Mouse (Mus musculus) c-Kit-positive CD71-positive TER-119-positive erythroid progenitor cells, embryonic 14.5 days (primary cell): Measurements from ENCODE around the gene Ldah.

Source experiments
- DNase-seq: peaks from one replicate; pipeline ENCODE4 v3.0.0-alpha.2; 2013; ENCODE audit warnings: low spot score

The Ldah gene

GRCm38 (mm10) chr12:8313270-8313771 is 105.4 kb downstream of the Ldah start, which contains the start of gene Hs1bp3:
Hs1bp3 (plus strand) TSS chr12:8313432.
- DNase-seq, result peak; percentile 74

DNA sequence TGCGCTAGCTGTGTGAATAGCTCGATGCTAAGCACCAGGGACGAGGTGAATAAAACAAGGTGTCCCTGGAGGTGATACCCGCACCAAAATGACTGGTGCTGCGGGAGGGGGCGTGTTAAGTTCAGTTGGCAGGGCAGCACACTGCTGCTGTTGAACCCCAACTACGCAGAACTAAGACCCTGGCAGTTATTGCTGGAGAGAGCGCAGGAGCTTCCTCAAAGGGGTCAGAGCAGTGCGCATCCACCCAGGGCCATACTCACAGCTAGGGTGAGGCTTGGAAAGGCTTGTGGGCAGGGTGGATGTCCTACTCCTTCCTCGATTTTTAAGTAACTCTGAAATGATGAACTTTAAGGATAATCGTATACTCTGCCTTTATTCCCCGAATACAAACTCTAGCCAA is 105.9 kb downstream of the Ldah start:
- DNase-seq, result no peak

GRCm38 (mm10) chr12:8316541-8316940 is 108.6 kb downstream of the Ldah start:
- no peak for DNase-seq

DNA sequence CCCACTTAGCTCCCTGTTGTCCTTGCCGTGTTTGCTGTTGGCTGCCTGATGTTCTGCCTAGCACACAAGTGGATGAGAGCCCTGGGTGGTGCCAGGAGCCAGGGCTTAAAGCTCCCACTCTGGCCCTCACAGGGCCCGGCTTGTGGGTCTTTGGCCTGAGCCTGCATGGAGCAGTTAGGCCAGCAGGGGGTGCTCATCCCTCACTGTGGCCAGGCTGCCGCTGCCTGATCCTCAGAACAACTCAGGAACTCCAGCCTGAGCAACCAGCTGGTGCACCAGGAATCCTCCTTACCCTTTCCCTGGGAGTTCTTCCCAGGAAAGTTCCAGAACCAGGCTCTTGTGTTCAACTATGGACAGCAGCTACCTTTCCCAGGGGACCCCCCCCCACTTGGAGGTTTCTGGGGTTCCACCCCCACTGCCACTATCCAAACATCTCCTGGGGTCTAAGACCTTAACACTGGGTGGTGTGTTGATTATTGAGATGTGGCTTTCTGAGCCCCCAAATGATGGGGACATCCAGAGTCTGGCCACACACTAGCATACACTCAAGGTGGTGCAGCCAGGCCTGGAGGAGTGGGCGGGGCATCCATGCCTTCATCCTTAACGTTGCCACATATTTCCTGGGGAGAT is 112.3 kb downstream of the Ldah start:
- DNase-seq, result peak; percentile 24

DNA sequence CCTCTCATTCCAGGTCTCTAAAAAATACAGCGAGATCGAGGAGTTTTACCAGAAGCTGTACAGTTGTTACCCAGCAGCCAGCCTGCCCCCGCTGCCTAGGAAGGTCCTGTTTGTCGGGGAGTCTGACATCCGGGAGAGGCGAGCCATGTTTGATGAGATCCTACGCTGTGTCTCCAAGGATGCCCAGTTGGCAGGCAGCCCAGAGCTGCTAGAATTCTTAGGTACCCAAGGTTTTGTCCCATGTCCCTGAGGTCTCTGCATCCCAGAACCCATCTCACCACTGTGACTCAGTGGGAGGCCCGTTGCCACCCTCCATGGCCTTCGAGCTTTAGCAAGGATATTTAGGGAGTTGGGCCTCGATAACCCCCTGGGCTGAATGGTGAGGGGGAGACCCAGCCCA is 113.6 kb downstream of the Ldah start:
- DNase-seq, result no peak

DNA sequence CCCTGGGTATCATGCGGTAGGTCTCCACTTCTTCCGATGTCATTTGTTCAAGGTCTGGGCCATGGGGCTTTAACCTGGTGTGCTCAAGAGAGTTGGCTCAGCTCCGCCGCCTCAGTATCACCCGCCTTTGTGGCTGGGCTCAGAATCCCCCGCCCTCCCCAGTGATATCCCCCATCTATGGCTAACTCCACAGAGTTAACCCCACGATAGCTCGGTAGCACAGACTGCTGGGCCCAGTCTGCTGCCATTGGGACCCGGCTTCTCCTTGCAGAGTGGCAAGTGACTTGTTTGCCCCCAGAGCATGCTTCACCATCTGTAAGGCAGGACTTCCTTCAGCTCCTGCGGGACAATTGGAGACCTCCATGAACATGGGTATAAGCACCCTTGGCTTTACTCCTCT is 116.2 kb downstream of the Ldah start:
- DNase-seq, result no peak

GRCm38 (mm10) chr12:8325245-8325942 is 117.5 kb downstream of the Ldah start:
- DNase-seq, result no peak

DNA sequence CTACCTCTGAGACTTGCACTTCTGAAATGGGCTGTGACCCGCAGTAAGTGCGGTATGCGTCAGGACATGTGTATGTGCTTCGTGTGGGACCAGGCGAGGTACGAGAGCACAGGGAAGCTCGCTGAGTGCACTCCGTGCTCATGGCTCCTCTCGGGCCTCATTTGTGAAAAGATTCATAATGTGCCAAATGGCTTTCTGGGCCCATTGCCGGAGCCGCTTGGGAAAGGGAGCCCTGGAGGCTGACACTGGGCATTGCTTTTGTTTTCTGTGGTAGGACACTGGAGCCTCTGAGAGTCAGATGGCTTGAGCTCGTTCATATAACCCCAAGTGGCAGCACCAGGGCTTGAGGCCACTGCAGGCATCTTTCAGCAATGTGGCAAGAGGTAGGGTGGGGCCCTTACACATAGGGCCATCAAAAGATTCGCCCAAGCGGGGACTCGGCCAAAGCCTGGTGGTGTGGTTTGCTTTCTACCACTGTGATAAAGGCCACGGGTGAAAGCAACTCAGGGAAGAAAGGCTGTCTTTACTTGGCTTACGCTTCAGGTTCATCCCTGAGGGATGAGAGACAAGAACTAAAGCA is 118.1 kb downstream of the Ldah start:
- DNase-seq, result no peak

DNA sequence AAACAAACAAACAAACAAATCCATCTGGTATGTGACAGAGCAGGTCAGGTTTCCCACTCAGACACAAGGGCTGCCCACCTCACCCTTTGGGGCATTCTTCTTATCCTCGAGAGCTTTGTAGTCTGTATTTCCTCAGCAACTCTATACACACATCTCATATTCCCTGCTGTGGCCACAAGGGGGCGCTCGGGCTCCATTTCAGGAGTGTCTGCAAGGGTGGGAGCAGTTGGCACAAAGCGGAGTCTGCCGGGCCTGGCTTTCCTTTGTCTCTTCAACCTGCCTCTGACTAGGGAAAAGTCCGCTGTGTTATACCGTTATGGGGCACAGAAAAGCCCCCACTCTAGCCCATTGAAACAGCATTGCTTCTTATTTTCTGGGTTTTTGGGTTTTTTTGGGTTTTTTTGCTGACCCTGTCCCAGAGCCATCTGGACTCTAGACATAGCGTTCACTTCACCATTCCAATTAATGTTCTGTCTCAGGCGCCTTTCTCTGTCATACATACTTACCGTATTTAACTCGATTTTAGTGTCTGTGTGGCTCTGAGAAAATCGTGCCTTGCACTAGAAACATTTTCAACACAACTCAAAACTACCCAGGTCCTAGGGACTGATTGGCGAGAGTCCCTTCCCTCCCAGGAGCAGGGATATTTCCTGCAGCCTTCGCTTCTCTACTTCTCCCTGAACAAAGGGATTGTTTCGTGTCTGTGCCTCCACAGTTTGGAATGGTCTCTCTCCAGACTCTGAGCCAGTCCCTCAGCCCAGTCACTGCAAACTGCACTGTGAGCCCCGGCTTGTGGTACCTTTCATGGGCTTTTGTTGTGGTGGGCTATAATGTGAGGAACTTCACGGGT is 119.1 kb downstream of the Ldah start:
- DNase-seq, result peak; percentile 71

GRCm38 (mm10) chr12:8327675-8328053 is 119.8 kb downstream of the Ldah start:
- DNase-seq, result no peak

DNA sequence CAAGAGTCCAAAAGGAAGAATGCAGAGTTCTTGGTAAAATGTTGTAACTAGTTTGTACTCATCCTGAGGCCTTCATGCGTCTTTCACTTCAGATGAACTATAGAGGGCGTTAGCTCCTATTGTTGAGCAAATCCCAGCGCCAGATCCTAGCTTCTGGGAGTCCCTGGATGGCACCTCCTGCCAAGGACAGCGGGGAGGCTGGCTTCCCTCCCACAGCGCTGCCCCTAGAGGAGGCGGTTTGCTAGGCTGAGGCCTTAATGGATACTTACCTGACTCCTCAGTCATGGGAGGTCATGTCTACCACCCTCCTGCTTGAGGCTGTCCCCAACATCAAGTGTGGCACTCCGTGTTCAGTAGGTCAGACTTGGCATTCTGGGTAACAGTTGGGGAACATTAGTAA is 121.3 kb downstream of the Ldah start:
- no peak for DNase-seq

DNA sequence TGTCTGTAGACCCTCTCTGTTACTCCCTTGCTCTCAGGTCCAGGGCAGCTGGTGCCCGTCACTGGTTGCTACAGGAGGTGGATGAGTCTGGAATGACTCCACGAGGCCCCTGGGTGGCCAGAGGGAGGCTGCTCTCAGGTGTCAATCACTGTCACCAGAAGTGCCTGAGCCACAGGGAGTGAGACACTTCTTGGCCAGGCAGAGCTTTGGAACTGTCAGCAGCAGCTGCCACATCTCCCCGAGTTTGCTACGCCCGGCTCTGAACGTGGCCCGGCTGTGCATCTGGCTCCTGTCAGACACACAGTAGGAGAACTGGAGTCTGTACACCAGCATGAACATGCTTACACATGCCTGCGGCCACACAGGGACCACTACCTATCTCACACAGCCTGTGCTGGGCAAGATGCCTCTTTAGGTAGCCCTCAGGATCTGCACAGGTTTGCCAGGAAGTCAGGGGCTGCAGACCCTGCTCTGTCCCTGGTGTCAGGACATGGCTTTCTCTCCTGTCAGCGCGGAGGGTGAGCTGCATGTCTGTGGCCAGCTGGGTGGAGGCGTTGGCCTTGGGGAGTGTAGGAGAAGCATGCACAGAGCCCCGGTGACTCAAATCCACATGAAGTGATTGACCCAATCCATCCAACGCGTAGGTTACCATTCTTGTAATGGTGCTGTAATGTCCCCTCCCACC is 123.7 kb downstream of the Ldah start:
- no peak for DNase-seq

DNA sequence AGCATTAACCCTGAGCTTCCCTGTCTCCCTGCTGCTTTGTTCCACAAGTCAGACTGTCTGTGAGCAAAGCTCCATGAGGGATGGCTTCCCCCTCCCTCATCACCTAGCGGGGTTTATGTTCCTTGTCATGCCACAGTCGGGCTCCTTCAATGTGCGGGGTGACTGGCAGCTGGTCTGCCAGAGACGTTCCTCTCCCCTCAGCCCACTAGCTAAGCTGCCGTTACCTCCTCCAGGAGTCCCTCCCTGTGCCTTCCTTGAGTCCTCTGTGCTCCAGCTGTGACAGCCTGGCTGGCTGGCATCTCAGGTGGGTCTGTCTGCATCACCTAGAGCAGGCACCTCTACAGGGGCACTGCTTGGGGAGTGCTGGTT is 124.3 kb downstream of the Ldah start:
- no peak for DNase-seq

- no peak for DNase-seq
Measured at GRCm38 (mm10) chr12:8333617-8334016, 125.7 kb downstream of the Ldah start.

- DNase-seq, result no peak
Measured at GRCm38 (mm10) chr12:8334261-8334660, 126.4 kb downstream of the Ldah start.
